Mouse (Mus musculus): ENCODE measurements around the gene Elob. TPM values are rescaled to one million over a fixed set of nuclear protein-coding genes. Genes with fewer than 3 reads are reported as not detected.

The Elob gene
- polyA plus RNA-seq, 1 experiment from 2014 or later, result 1,322 TPM

- H3K9ac ChIP-seq (replicated peaks; ENCODE audit: low read depth, low read length), result no peak overlapping the region
- H3K4me3 ChIP-seq (ENCODE audit: low read depth, low read length), result no peak overlapping the region
- H3K4me1 ChIP-seq (ENCODE audit: control insufficient read depth, insufficient read depth, low read length), result no peaks in the 10 kb centered on the region
- ATAC-seq (ENCODE audit: low read depth), result no peak
- no peaks in the 10 kb centered on the region for H3K9me3 ChIP-seq (ENCODE audit: control insufficient read depth, low read length)
- 99% methylated on average over 16 of the region's 16 CpGs for WGBS
- H3K4me2 ChIP-seq (ENCODE audit: low read depth, low read length), result no peak overlapping the region
- no peaks in the 10 kb centered on the region for H3K27me3 ChIP-seq (ENCODE audit: control insufficient read depth, insufficient read depth, low read length)
- H3K36me3 ChIP-seq (ENCODE audit: control insufficient read depth, insufficient read depth, low read length), result peaks cover 91% of the 10 kb centered on the region
- no peak overlapping the region for H3K27ac ChIP-seq (ENCODE audit: low read depth, low read length)
Observed at GRCm38 (mm10) chr17:23815641-23816040, 13.3 kb downstream of the Elob start.

GRCm38 (mm10) chr17:23807918-23808317 lies 21.0 kb downstream of the Elob start:
- no peak overlapping the region for H3K9ac ChIP-seq (replicated peaks; ENCODE audit: low read depth, low read length)
- H3K4me1 ChIP-seq (ENCODE audit: control insufficient read depth, insufficient read depth, low read length), result peaks cover 26% of the 10 kb centered on the region
- no peak overlapping the region for H3K4me2 ChIP-seq (ENCODE audit: low read depth, low read length)
- no peak for ATAC-seq (ENCODE audit: low read depth)
- 91% methylated on average over 3 of the region's 3 CpGs for WGBS
- H3K36me3 ChIP-seq (ENCODE audit: control insufficient read depth, insufficient read depth, low read length), result peaks cover 41% of the 10 kb centered on the region
- no peak overlapping the region for H3K4me3 ChIP-seq (ENCODE audit: low read depth, low read length)
- no peaks in the 10 kb centered on the region for H3K27me3 ChIP-seq (ENCODE audit: control insufficient read depth, insufficient read depth, low read length)
- no peak overlapping the region for H3K27ac ChIP-seq (ENCODE audit: low read depth, low read length)
- no peaks in the 10 kb centered on the region for H3K9me3 ChIP-seq (ENCODE audit: control insufficient read depth, low read length)

GRCm38 (mm10) chr17:23806867-23807266 lies 22.1 kb downstream of the Elob start:
- Histone ChIP-seq H3K4me3 (ENCODE audit: low read depth, low read length) (no peak overlapping the region), H3K36me3 (ENCODE audit: control insufficient read depth, insufficient read depth, low read length) (peaks cover 33% of the 10 kb centered on the region), H3K27ac (ENCODE audit: low read depth, low read length) (no peak overlapping the region)

GRCm38 (mm10) chr17:23804426-23805085 lies 24.4 kb downstream of the Elob start:
- no peak overlapping the region for H3K27ac ChIP-seq (ENCODE audit: low read depth, low read length)
- WGBS, result 7% methylated on average over 8 of the region's 8 CpGs

More at GRCm38 (mm10) chr17:23806867-23807266, 22.1 kb downstream of the Elob start:
- Histone ChIP-seq H3K4me2 (ENCODE audit: low read depth, low read length) (peak overlapping the region; percentile 9; the same call in 1 of the 2 replicates), H3K9me3 (ENCODE audit: control insufficient read depth, low read length) (no peaks in the 10 kb centered on the region), H3K9ac (replicated peaks; ENCODE audit: low read depth, low read length) (no peak overlapping the region), H3K4me1 (ENCODE audit: control insufficient read depth, insufficient read depth, low read length) (peaks cover 28% of the 10 kb centered on the region), H3K27me3 (ENCODE audit: control insufficient read depth, insufficient read depth, low read length) (no peaks in the 10 kb centered on the region)
- no peak for ATAC-seq (ENCODE audit: low read depth)
- 82% methylated on average over 25 of the region's 25 CpGs for whole genome bisulfite sequencing

GRCm38 (mm10) chr17:23803366-23804041 lies 25.4 kb downstream of the Elob start:
- peak overlapping the region; percentile 92 for H3K9ac ChIP-seq (replicated peaks; ENCODE audit: low read depth, low read length)
- WGBS, result under 1% methylated on average over 49 of the region's 83 CpGs
- H3K4me2 ChIP-seq (ENCODE audit: low read depth, low read length), result peak overlapping the region; percentile 96
- peaks cover 28% of the 10 kb centered on the region for H3K4me1 ChIP-seq (ENCODE audit: control insufficient read depth, insufficient read depth, low read length)
- H3K4me3 ChIP-seq (ENCODE audit: low read depth, low read length), result peak overlapping the region; percentile 96
- ATAC-seq (ENCODE audit: low read depth), result peak; percentile 65
- peak overlapping the region; percentile 99 for H3K27ac ChIP-seq (ENCODE audit: low read depth, low read length)
- H3K27me3 ChIP-seq (ENCODE audit: control insufficient read depth, insufficient read depth, low read length), result no peaks in the 10 kb centered on the region
- H3K36me3 ChIP-seq (ENCODE audit: control insufficient read depth, insufficient read depth, low read length), result 0 out of 2 replicates have a peak, but pooled peaks cover under 1% of the 10 kb centered on the region
- H3K9me3 ChIP-seq (ENCODE audit: control insufficient read depth, low read length), result no peaks in the 10 kb centered on the region

More at GRCm38 (mm10) chr17:23804426-23805085, 24.4 kb downstream of the Elob start:
- Histone ChIP-seq H3K4me2 (ENCODE audit: low read depth, low read length) (peak overlapping the region; percentile 96), H3K4me3 (ENCODE audit: low read depth, low read length) (peak overlapping the region; percentile 96), H3K4me1 (ENCODE audit: control insufficient read depth, insufficient read depth, low read length) (peaks cover 28% of the 10 kb centered on the region), H3K36me3 (ENCODE audit: control insufficient read depth, insufficient read depth, low read length) (peaks cover 11% of the 10 kb centered on the region; the same call in 1 of the 2 replicates), H3K9ac (replicated peaks; ENCODE audit: low read depth, low read length) (peak overlapping the region; percentile 92), H3K9me3 (ENCODE audit: control insufficient read depth, low read length) (no peaks in the 10 kb centered on the region), H3K27me3 (ENCODE audit: control insufficient read depth, insufficient read depth, low read length) (no peaks in the 10 kb centered on the region)
- no peak for ATAC-seq (ENCODE audit: low read depth)

- WGBS, result under 1% methylated on average over 56 of the region's 60 CpGs
- Histone ChIP-seq H3K27me3 (ENCODE audit: control insufficient read depth, insufficient read depth, low read length) (no peaks in the 10 kb centered on the region), H3K36me3 (ENCODE audit: control insufficient read depth, insufficient read depth, low read length) (no peaks in the 10 kb centered on the region), H3K27ac (ENCODE audit: low read depth, low read length) (peak overlapping the region; percentile 99), H3K4me3 (ENCODE audit: low read depth, low read length) (peak overlapping the region; percentile 96), H3K4me1 (ENCODE audit: control insufficient read depth, insufficient read depth, low read length) (peaks cover 28% of the 10 kb centered on the region), H3K9ac (replicated peaks; ENCODE audit: low read depth, low read length) (peak overlapping the region; percentile 92), H3K4me2 (ENCODE audit: low read depth, low read length) (peak overlapping the region; percentile 60), H3K9me3 (ENCODE audit: control insufficient read depth, low read length) (no peaks in the 10 kb centered on the region)
- peak; percentile 98 for ATAC-seq (ENCODE audit: low read depth)
Observed at GRCm38 (mm10) chr17:23802746-23803365, 26.1 kb downstream of the Elob start.

GRCm38 (mm10) chr17:23801627-23802026 lies 27.3 kb downstream of the Elob start:
- H3K27ac ChIP-seq (ENCODE audit: low read depth, low read length), result no peak overlapping the region
- peaks cover 23% of the 10 kb centered on the region for H3K4me1 ChIP-seq (ENCODE audit: control insufficient read depth, insufficient read depth, low read length)
- ATAC-seq (ENCODE audit: low read depth), result no peak
- no peak overlapping the region for H3K4me3 ChIP-seq (ENCODE audit: low read depth, low read length)
- no peaks in the 10 kb centered on the region for H3K27me3 ChIP-seq (ENCODE audit: control insufficient read depth, insufficient read depth, low read length)
- no peak overlapping the region for H3K9ac ChIP-seq (replicated peaks; ENCODE audit: low read depth, low read length)
- H3K36me3 ChIP-seq (ENCODE audit: control insufficient read depth, insufficient read depth, low read length), result no peaks in the 10 kb centered on the region
- H3K9me3 ChIP-seq (ENCODE audit: control insufficient read depth, low read length), result no peaks in the 10 kb centered on the region
- no peak overlapping the region for H3K4me2 ChIP-seq (ENCODE audit: low read depth, low read length)
- 93% methylated on average over 10 of the region's 10 CpGs for WGBS

GRCm38 (mm10) chr17:23797316-23797715 lies 31.6 kb downstream of the Elob start:
- Histone ChIP-seq H3K4me1 (ENCODE audit: control insufficient read depth, insufficient read depth, low read length) (0 out of 2 replicates have a peak, but pooled peaks cover 1% of the 10 kb centered on the region), H3K9me3 (ENCODE audit: control insufficient read depth, low read length) (no peaks in the 10 kb centered on the region), H3K36me3 (ENCODE audit: control insufficient read depth, insufficient read depth, low read length) (no peaks in the 10 kb centered on the region), H3K9ac (replicated peaks; ENCODE audit: low read depth, low read length) (no peak overlapping the region), H3K27me3 (ENCODE audit: control insufficient read depth, insufficient read depth, low read length) (no peaks in the 10 kb centered on the region), H3K4me2 (ENCODE audit: low read depth, low read length) (no peak overlapping the region), H3K4me3 (ENCODE audit: low read depth, low read length) (no peak overlapping the region), H3K27ac (ENCODE audit: low read depth, low read length) (no peak overlapping the region)
- no peak for ATAC-seq (ENCODE audit: low read depth)
- WGBS, result 88% methylated on average over 7 of the region's 7 CpGs

- Histone ChIP-seq H3K27me3 (ENCODE audit: control insufficient read depth, insufficient read depth, low read length) (no peaks in the 10 kb centered on the region), H3K9ac (replicated peaks; ENCODE audit: low read depth, low read length) (no peak overlapping the region), H3K36me3 (ENCODE audit: control insufficient read depth, insufficient read depth, low read length) (no peaks in the 10 kb centered on the region), H3K4me3 (ENCODE audit: low read depth, low read length) (no peak overlapping the region), H3K9me3 (ENCODE audit: control insufficient read depth, low read length) (no peaks in the 10 kb centered on the region), H3K27ac (ENCODE audit: low read depth, low read length) (no peak overlapping the region), H3K4me1 (ENCODE audit: control insufficient read depth, insufficient read depth, low read length) (peaks cover under 1% of the 10 kb centered on the region; the same call in 1 of the 2 replicates), H3K4me2 (ENCODE audit: low read depth, low read length) (no peak overlapping the region)
- no peak for ATAC-seq (ENCODE audit: low read depth)
- 95% methylated on average over 8 of the region's 8 CpGs for WGBS
Observed at GRCm38 (mm10) chr17:23795323-23795722, 33.6 kb downstream of the Elob start.
